Mouse (Mus musculus) thymus, postnatal 36 days (tissue): Measurements from ENCODE around the gene Zfp536.

ENCODE experiments used
- DNase-seq, 2 experiments: peaks; one replicate each; pipeline ENCODE4 v3.0.0; 2022; ENCODE audit warnings: mixed read lengths in 2 of 2

Gene Zfp536

DNA sequence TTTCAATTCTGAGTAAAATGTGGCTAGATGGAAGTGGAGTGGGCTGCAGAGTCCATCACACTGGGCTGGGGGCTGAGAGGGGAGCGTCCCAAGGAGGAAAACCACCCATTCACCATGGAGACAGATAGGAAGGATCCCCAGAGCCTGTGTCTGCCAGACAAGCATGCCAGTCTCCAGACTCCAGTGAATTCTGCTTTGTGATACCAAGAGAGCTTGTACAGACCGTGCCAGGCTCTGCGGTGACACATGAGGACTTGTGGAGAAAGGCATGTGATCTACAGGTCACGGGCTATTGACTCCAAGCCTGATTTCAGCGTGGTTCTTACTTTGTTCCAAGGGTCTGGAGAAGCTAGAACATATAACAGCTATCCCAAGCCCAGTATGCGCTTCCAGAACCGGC is 230.5 kb downstream of the Zfp536 start:
- no peak for DNase-seq

DNA sequence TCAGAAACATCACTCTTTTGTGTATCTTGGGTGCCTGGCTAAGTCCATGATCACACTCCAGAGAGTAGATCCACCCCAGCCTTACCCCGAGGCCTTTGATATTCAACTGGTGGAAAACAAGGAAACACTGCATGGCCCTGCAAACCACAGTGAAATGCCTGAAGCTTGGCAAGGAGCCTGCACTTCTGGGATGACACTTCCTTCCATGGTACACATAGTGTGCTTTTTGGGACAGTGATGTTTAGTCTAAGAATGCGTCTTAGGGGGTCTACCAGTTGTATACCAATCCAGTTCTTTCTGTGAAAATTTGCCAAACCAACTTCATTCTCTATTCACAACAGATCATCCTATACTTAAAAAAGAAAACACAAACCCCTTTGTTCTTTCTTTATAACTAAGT is 242.3 kb downstream of the Zfp536 start:
- DNase-seq = no peak

GRCm38 (mm10) chr7:37528311-37528710 is 245.1 kb downstream of the Zfp536 start:
- DNase-seq = no peak

DNA sequence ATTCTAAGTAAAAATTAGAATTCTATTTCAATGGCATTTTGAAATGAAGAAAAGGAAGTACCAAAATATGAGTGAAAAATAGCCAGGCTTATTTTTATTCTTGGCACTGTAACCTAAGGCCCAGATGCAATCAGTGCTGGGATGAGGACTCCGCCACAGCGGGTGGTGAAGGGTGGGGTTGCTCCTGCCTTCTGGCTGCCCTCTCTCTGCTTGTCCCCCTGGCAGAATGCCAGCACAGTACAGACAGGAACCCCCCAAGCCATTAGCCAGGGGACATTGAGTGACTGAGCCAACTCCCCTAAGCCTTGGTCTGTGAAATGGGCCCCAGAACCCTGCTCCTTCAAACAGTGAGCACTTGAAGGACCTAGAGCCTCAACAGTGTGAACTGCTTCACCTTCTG is 245.6 kb downstream of the Zfp536 start:
- no peak for DNase-seq

GRCm38 (mm10) chr7:37521407-37521806 is 252.0 kb downstream of the Zfp536 start:
- no peak for DNase-seq

GRCm38 (mm10) chr7:37510933-37511675 is 262.3 kb downstream of the Zfp536 start:
- DNase-seq = no peak

DNA sequence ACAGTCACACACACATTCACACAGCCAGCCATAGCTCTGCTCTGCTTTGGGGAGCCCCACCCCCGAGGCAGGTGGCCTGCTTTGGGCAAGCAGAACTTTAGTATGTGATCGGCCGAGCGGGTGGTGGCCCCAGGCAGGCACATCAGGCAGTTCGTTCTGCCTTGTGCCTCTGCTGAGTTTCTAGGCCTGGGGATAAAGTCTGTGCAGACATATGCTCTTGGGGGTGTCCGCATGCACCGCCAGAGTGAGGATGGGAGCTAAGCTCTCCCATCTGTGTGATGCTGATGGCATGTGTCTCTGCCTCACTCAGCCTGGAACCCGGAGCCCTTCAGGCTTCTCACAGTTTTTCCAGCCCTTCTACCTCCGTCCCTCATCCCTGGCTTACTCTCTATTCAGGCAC is 263.7 kb downstream of the Zfp536 start:
- DNase-seq = no peak

GRCm38 (mm10) chr7:37505548-37505947 is 267.9 kb downstream of the Zfp536 start:
- DNase-seq = no peak

GRCm38 (mm10) chr7:37505096-37505495 is 268.3 kb downstream of the Zfp536 start:
- DNase-seq = no peak

DNA sequence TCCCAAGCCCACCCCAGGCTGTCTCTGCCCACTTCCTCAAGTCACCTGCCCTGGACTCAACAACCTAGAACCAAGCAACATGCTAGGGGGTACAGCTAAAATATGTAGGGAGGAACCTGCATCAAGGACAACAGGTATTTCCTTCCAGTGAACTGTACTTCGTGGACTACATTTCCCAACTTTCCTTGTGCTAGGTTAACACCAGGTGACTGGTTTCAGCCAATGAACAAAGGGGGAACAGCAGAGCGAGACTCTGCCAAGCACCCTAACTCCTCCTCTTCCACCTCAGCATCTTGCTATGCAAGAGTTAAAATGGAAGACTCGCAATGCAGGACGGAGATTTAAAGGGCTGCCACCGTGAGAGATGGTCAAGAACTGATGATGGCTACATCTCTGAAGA is 274.6 kb downstream of the Zfp536 start:
- DNase-seq = no peak

- DNase-seq = peak in 1 of 2 experiments; percentile 0
Measured at GRCm38 (mm10) chr7:37496491-37496890, 276.9 kb downstream of the Zfp536 start.

DNA sequence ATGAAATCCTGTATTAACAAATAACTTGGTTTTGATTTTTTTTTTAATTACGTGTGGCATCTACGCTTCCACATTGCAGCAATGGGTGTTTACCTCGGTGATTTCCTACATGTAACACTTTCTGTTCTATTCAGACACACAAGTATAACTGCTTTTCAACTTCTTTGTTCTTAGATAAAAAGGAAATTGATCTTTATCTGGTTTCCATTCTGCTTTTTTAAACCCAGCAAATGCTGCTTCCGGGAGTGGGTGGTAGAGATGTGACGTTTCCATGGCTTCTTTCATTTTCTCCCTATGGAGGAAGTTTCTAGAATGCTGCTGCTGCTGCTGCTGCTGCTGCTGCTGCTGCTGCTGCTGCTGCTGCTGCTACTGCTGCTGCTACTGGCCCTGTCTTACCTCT is 283.1 kb downstream of the Zfp536 start:
- DNase-seq = peak; percentile 32 to 57

DNA sequence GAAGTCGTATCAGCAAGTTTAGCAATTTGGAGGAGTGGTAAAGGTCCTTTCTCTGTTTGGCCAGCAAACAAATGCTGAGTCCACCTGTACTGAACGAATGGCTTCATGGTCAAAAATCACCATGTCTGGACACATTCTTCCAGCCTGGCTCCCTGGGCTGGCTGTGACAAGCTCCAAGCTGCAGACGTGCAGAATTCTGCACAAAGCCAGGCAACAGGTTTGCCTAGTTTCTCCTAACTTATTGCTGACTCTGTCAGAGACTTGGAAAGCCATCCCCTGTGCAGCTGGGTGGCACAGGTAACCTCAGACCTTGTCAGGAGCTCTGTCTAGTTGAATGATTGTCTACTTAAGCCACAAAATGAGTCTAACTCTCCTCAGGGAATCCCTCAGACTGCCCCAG is 288.5 kb downstream of the Zfp536 start:
- DNase-seq = no peak

GRCm38 (mm10) chr7:37482564-37482963 is 290.9 kb downstream of the Zfp536 start:
- peak; percentile 34 to 39 for DNase-seq

DNA sequence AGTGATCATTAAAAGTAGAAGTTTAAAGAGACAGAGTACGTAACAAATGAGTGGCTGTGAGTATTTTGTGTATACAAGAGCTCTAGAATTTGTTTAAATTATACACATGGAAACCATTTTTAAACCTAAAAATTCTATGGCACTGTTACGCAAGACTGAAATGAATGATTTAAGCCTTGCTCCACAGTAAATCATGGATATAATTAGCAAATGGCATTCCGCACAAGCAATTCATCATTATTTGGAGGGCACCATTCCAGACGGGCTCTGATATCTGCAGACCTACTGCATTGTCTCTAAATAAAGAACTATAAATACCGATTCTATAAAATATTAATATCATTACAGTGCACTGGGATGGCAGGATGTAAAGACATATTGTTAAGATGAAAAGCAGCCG is 292.3 kb downstream of the Zfp536 start:
- DNase-seq = no peak

DNA sequence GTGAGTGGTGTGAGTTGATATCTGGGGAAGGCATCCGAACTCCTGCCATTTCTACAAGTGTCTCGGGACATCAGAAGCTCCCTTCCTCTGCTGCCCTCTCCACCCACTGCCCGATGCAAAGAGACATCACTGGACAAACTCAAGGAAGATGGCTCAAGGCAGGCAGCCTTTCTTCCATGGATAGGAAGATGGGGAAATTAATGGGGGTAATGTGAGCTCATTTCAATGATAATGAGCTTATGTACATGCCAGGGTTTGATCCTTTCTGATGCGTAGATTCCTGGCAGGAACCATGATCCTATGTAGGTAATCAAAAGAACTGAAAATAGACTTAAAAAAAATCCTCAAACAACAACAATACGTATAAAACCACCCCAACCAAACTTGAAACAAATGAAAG is 296.1 kb downstream of the Zfp536 start:
- DNase-seq = no peak

- DNase-seq = no peak
Measured at GRCm38 (mm10) chr7:37475485-37475884, 298.0 kb downstream of the Zfp536 start.

DNA sequence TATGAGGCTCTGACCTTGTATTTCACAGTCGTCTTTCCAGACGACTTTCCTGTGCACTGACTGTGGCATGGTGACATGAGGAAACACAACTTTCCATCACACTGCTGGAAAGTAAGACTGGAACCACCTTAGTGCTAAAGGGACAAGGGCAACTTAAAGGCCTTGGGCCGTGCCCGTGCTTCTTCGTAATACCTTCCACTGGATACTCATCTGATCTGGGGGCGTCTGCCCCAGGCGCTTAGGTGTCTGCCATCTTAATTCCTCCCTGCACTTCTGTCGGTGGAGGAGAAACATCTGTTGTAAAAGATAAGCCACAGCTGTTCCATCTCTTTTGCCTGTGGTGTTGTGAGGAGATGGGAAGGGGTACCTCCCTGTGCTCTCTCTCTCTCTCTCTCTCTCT is 299.2 kb downstream of the Zfp536 start:
- DNase-seq = no peak

- no peak for DNase-seq
Measured at GRCm38 (mm10) chr7:37473311-37474084, 299.9 kb downstream of the Zfp536 start.

DNA sequence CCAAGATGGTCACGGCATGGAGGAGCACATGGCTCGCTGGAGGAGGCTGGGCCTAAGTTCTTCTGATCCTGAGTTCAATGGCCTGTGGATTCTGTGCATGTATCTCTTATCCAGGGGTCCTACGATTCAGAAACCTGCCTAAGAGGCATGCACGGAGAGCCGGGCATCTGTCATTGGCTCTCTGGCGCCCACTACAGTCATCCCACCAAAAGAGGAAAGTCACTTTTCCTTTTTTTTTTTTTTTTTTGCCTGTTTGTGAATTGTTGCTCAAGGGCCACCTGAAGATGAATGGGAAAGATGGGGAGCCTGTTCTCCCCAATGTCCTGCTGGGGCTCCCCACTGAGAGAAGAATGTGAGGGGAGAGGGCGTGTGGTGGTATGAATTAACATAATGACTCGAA is 301.7 kb downstream of the Zfp536 start:
- peak; percentile 18 to 25 for DNase-seq

GRCm38 (mm10) chr7:37466477-37467243 is 306.8 kb downstream of the Zfp536 start:
- no peak for DNase-seq

DNA sequence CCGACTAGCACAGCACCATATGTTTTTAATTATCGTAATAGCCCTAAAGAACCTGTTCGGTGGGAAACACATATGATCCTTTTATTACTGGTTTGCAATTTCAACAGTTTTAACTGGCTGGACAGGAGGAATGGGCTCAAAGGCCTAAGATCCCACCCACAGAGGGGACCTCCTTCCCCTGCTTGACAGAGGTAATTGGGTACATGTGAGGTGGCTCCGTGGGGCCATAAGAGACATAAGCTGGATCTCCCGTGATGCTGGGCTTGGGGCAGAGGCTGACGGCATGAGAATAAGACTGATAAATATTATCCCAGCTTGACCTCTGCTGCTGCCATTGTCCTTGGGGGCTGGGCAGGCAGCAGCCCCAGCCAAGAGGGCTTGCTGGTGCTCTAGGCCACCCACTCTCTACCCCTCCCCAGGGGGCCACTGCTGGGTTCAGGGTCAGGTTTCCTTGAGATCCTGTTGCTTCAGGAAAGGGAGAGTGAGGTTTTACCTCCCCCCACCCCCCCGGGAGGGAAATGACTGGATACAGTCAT is 309.2 kb downstream of the Zfp536 start:
- DNase-seq = no peak

DNA sequence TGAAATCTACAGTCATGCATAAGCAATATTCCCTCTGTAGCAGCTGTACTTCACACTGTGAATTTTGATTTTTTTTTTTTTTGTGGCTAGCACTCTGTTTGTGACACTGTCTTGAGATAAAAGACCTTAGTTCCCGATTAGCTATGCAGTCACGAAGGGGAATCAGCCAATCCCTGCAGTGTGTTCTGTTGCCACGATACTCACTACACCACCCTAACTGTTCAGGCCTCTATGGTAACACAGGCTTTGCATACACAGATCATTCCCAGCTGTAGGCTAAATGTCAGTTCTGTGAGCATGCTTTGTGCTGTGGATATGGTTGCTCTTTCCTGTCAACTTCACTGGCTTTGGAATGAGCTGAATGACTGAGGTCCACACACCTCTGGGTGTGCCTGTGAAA is 325.9 kb downstream of the Zfp536 start:
- no peak for DNase-seq
